Mouse (Mus musculus): ENCODE results near the gene Tepsin. TPM values are rescaled to one million over a fixed set of nuclear protein-coding genes. Genes with fewer than 3 reads are reported as not detected.

The Tepsin gene
- polyA plus RNA-seq, 1 experiment from 2014 or later: 21.7 TPM

GRCm38 (mm10) chr11:120053846-120054245, 44.7 kb downstream of the Tepsin start:
- no peak for ATAC-seq
- Histone ChIP-seq H3K36me3 (ENCODE audit: control insufficient read depth, insufficient read depth) (no peaks in the 10 kb centered on the region), H3K27ac (ENCODE audit: low read length) (no peak overlapping the region), H3K4me2 (ENCODE audit: low read length) (no peak overlapping the region), H3K9ac (replicated peaks; ENCODE audit: low read depth, low read length) (no peak overlapping the region), H3K9me3 (ENCODE audit: control insufficient read depth, low read length) (no peaks in the 10 kb centered on the region), H3K27me3 (replicated peaks; ENCODE audit: control insufficient read depth, insufficient read depth, low read length) (no peaks in the 10 kb centered on the region), H3K4me3 (replicated peaks; ENCODE audit: low read length) (no peak overlapping the region), H3K4me1 (replicated peaks; ENCODE audit: control insufficient read depth, insufficient read depth, low read length) (peaks cover 7% of the 10 kb centered on the region)
- WGBS: 84% methylated on average over 4 of the region's 4 CpGs

- Histone ChIP-seq H3K27me3 (replicated peaks; ENCODE audit: control insufficient read depth, insufficient read depth, low read length) (no peaks in the 10 kb centered on the region), H3K4me3 (replicated peaks; ENCODE audit: low read length) (no peak overlapping the region), H3K9me3 (ENCODE audit: control insufficient read depth, low read length) (no peaks in the 10 kb centered on the region), H3K9ac (replicated peaks; ENCODE audit: low read depth, low read length) (no peak overlapping the region), H3K4me1 (replicated peaks; ENCODE audit: control insufficient read depth, insufficient read depth, low read length) (peaks cover 23% of the 10 kb centered on the region), H3K27ac (ENCODE audit: low read length) (no peak overlapping the region), H3K4me2 (ENCODE audit: low read length) (no peak overlapping the region), H3K36me3 (ENCODE audit: control insufficient read depth, insufficient read depth) (no peaks in the 10 kb centered on the region)
- ATAC-seq: no peak
- WGBS: 89% methylated on average over 9 of the region's 9 CpGs
These were observed 46.3 kb downstream of the Tepsin start for GRCm38 (mm10) chr11:120052274-120052673.

GRCm38 (mm10) chr11:120051124-120051811, 47.3 kb downstream of the Tepsin start:
- no peak overlapping the region for H3K4me3 ChIP-seq (replicated peaks; ENCODE audit: low read length)
- H3K27me3 ChIP-seq (replicated peaks; ENCODE audit: control insufficient read depth, insufficient read depth, low read length): no peaks in the 10 kb centered on the region
- no peak overlapping the region for H3K27ac ChIP-seq (ENCODE audit: low read length)
- no peak overlapping the region for H3K9ac ChIP-seq (replicated peaks; ENCODE audit: low read depth, low read length)
- WGBS: 40% methylated on average over 14 of the region's 14 CpGs
- peaks cover 25% of the 10 kb centered on the region for H3K4me1 ChIP-seq (replicated peaks; ENCODE audit: control insufficient read depth, insufficient read depth, low read length)
- ATAC-seq: no peak
- no peak overlapping the region for H3K4me2 ChIP-seq (ENCODE audit: low read length)
- no peaks in the 10 kb centered on the region for H3K9me3 ChIP-seq (ENCODE audit: control insufficient read depth, low read length)
- H3K36me3 ChIP-seq (ENCODE audit: control insufficient read depth, insufficient read depth): no peaks in the 10 kb centered on the region

- H3K4me3 ChIP-seq (replicated peaks; ENCODE audit: low read length): no peak overlapping the region
- no peaks in the 10 kb centered on the region for H3K36me3 ChIP-seq (ENCODE audit: control insufficient read depth, insufficient read depth)
- no peak overlapping the region for H3K27ac ChIP-seq (ENCODE audit: low read length)
- no peaks in the 10 kb centered on the region for H3K9me3 ChIP-seq (ENCODE audit: control insufficient read depth, low read length)
- no peak overlapping the region for H3K4me2 ChIP-seq (ENCODE audit: low read length)
- H3K27me3 ChIP-seq (replicated peaks; ENCODE audit: control insufficient read depth, insufficient read depth, low read length): no peaks in the 10 kb centered on the region
- H3K9ac ChIP-seq (replicated peaks; ENCODE audit: low read depth, low read length): no peak overlapping the region
- ATAC-seq: no peak
- H3K4me1 ChIP-seq (replicated peaks; ENCODE audit: control insufficient read depth, insufficient read depth, low read length): peaks cover 44% of the 10 kb centered on the region
- 88% methylated on average over 8 of the region's 8 CpGs for WGBS
These were observed 49.5 kb downstream of the Tepsin start for GRCm38 (mm10) chr11:120049067-120049466.

GRCm38 (mm10) chr11:120048252-120048556, 50.3 kb downstream of the Tepsin start:
- peak; percentile 35 for ATAC-seq
- peak overlapping the region; percentile 92 for H3K9ac ChIP-seq (replicated peaks; ENCODE audit: low read depth, low read length)
- no peaks in the 10 kb centered on the region for H3K36me3 ChIP-seq (ENCODE audit: control insufficient read depth, insufficient read depth)
- H3K27me3 ChIP-seq (replicated peaks; ENCODE audit: control insufficient read depth, insufficient read depth, low read length): no peaks in the 10 kb centered on the region
- H3K4me1 ChIP-seq (replicated peaks; ENCODE audit: control insufficient read depth, insufficient read depth, low read length): peaks cover 44% of the 10 kb centered on the region
- H3K4me2 ChIP-seq (ENCODE audit: low read length): peak overlapping the region; percentile 84
- H3K9me3 ChIP-seq (ENCODE audit: control insufficient read depth, low read length): no peaks in the 10 kb centered on the region
- H3K27ac ChIP-seq (ENCODE audit: low read length): no peak overlapping the region
- 0% methylated on average over 22 of the region's 23 CpGs for WGBS
- peak overlapping the region; percentile 79 for H3K4me3 ChIP-seq (replicated peaks; ENCODE audit: low read length)

GRCm38 (mm10) chr11:120047531-120048251, 50.8 kb downstream of the Tepsin start:
- H3K36me3 ChIP-seq (ENCODE audit: control insufficient read depth, insufficient read depth): no peaks in the 10 kb centered on the region
- H3K27ac ChIP-seq (ENCODE audit: low read length): peak overlapping the region; percentile 90
- no peaks in the 10 kb centered on the region for H3K9me3 ChIP-seq (ENCODE audit: control insufficient read depth, low read length)
- peak overlapping the region; percentile 92 for H3K9ac ChIP-seq (replicated peaks; ENCODE audit: low read depth, low read length)
- peak; percentile 19; the same call in 1 of the 2 replicates for ATAC-seq
- H3K4me1 ChIP-seq (replicated peaks; ENCODE audit: control insufficient read depth, insufficient read depth, low read length): peaks cover 44% of the 10 kb centered on the region
- WGBS: 9% methylated on average over 23 of the region's 23 CpGs
- peak overlapping the region; percentile 84 for H3K4me2 ChIP-seq (ENCODE audit: low read length)
- peak overlapping the region; percentile 79 for H3K4me3 ChIP-seq (replicated peaks; ENCODE audit: low read length)
- no peaks in the 10 kb centered on the region for H3K27me3 ChIP-seq (replicated peaks; ENCODE audit: control insufficient read depth, insufficient read depth, low read length)

- Histone ChIP-seq H3K27ac (ENCODE audit: low read length) (peak within 1 kb of the TSS; percentile 90), H3K27me3 (replicated peaks; ENCODE audit: control insufficient read depth, insufficient read depth, low read length) (no peaks in the 10 kb centered on the region), H3K4me2 (ENCODE audit: low read length) (peak within 1 kb of the TSS; percentile 84), H3K4me1 (replicated peaks; ENCODE audit: control insufficient read depth, insufficient read depth, low read length) (peaks cover 48% of the 10 kb centered on the region), H3K9ac (replicated peaks; ENCODE audit: low read depth, low read length) (peak within 1 kb of the TSS; percentile 92), H3K4me3 (replicated peaks; ENCODE audit: low read length) (peak within 1 kb of the TSS; percentile 79), H3K36me3 (ENCODE audit: control insufficient read depth, insufficient read depth) (no peaks in the 10 kb centered on the region), H3K9me3 (ENCODE audit: control insufficient read depth, low read length) (no peaks in the 10 kb centered on the region)
- WGBS: under 1% methylated on average over 55 of the region's 63 CpGs
- peak; percentile 32; the same call in 1 of the 2 replicates for ATAC-seq
These were observed 51.9 kb downstream of the Tepsin start, which contains the start of gene Aatk for GRCm38 (mm10) chr11:120046553-120047191. Gene Aatk (minus strand): TSS chr11:120047167.

- Histone ChIP-seq H3K9ac (replicated peaks; ENCODE audit: low read depth, low read length) (peak overlapping the region; percentile 92), H3K4me3 (replicated peaks; ENCODE audit: low read length) (peak overlapping the region; percentile 79), H3K27me3 (replicated peaks; ENCODE audit: control insufficient read depth, insufficient read depth, low read length) (no peaks in the 10 kb centered on the region), H3K9me3 (ENCODE audit: control insufficient read depth, low read length) (no peaks in the 10 kb centered on the region), H3K36me3 (ENCODE audit: control insufficient read depth, insufficient read depth) (no peaks in the 10 kb centered on the region), H3K4me2 (ENCODE audit: low read length) (peak overlapping the region; percentile 84), H3K4me1 (replicated peaks; ENCODE audit: control insufficient read depth, insufficient read depth, low read length) (peaks cover 43% of the 10 kb centered on the region), H3K27ac (ENCODE audit: low read length) (peak overlapping the region; percentile 90)
- WGBS: 30% methylated on average over 11 of the region's 11 CpGs
- ATAC-seq: peak; percentile 16; the same call in 1 of the 2 replicates
These were observed 52.5 kb downstream of the Tepsin start for GRCm38 (mm10) chr11:120045839-120046552.

- whole genome bisulfite sequencing: 45% methylated on average over 4 of the region's 4 CpGs
- Histone ChIP-seq H3K9me3 (ENCODE audit: control insufficient read depth, low read length) (no peaks in the 10 kb centered on the region), H3K4me3 (replicated peaks; ENCODE audit: low read length) (peak overlapping the region; percentile 79), H3K27me3 (replicated peaks; ENCODE audit: control insufficient read depth, insufficient read depth, low read length) (no peaks in the 10 kb centered on the region), H3K27ac (ENCODE audit: low read length) (peak overlapping the region; percentile 90), H3K4me1 (replicated peaks; ENCODE audit: control insufficient read depth, insufficient read depth, low read length) (peaks cover 43% of the 10 kb centered on the region), H3K9ac (replicated peaks; ENCODE audit: low read depth, low read length) (peak overlapping the region; percentile 92), H3K4me2 (ENCODE audit: low read length) (peak overlapping the region; percentile 84), H3K36me3 (ENCODE audit: control insufficient read depth, insufficient read depth) (no peaks in the 10 kb centered on the region)
- no peak for ATAC-seq
These were observed 53.2 kb downstream of the Tepsin start for GRCm38 (mm10) chr11:120045341-120045740.

Data from forebrain, embryonic 16.5 days (tissue).